Mouse (Mus musculus): ENCODE measurements around the gene Pdcd4. TPM values are rescaled to one million over a fixed set of nuclear protein-coding genes. Genes with fewer than 3 reads are reported as not detected.
A peak's percentile ranks its signal among the peaks of the same experiment; 100 is the strongest.

Gene Pdcd4
- polyA plus RNA-seq, 1 experiment from 2014 or later = 111 TPM

DNA sequence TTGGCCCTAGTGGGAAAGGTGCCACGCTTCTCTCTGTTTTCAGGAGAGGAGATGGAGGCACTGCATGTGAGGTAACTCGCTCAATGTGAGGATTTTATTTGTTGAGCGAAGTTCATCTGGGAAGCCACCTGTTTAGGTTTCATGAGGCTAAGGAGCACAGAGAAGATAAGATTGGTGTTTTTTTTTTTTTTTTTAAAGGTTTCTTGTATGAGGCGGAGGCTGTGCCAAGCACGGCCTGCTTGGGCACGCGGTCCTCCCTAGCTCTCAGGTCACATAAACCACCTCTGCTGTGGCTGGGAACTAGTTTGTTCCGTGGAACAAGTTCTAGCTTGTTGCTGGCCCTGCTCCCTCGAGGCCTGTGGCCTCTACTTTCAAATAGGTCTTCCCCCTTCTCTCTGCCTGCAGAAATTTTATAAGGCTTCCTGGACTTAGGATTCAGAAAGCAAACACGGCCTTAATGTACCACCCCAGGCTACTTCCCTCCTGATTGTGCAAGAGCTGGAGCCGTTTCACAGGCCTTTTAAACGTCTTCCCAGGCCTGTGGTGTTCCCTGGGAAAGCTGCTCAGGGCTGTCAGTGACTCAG is 2.6 kb downstream of the Pdcd4 start:
- Histone ChIP-seq H3K9me3 (no peaks in the 10 kb centered on the region), H3K36me3 (replicated peaks) (no peaks in the 10 kb centered on the region), H3K4me1 (peaks cover 2% of the 10 kb centered on the region), H3K27me3 (no peaks in the 10 kb centered on the region), H3K27ac (no peak overlapping the region), H3K4me2 (no peak overlapping the region), H3K9ac (no peak overlapping the region), H3K4me3 (replicated peaks) (no peak overlapping the region)
- ATAC-seq (ENCODE audit: low FRiP score) = no peak
- WGBS = 86% methylated on average over 12 of the region's 12 CpGs

DNA sequence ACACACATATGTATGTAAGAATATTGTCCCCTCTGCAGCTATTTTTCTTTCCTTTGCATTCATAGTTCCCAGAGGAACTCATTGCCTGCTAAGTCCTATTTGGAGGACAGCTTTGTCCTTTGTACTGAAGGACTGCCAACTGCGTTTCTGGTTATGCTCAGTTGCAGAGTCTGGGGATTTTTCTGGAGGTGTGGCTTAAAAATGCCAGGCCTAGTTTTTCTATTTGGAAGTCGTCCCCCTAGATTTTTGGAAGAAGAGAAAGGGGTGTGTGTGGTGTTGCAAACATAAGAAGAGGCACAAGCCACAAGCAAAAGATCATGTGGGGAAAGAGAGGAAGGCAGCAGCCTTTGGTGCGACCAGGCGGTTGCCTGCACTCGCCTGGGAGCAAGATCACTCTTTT is 6.0 kb downstream of the Pdcd4 start:
- ATAC-seq (ENCODE audit: low FRiP score) = no peak
- no peak overlapping the region for H3K4me2 ChIP-seq
- no peak overlapping the region for H3K4me3 ChIP-seq (replicated peaks)
- H3K27me3 ChIP-seq = peaks cover 7% of the 10 kb centered on the region; the same call in 1 of the 2 replicates
- no peaks in the 10 kb centered on the region for H3K36me3 ChIP-seq (replicated peaks)
- no peaks in the 10 kb centered on the region for H3K9me3 ChIP-seq
- no peak overlapping the region for H3K27ac ChIP-seq
- peaks cover 6% of the 10 kb centered on the region for H3K4me1 ChIP-seq
- 82% methylated on average over 5 of the region's 5 CpGs for WGBS
- H3K9ac ChIP-seq = no peak overlapping the region

DNA sequence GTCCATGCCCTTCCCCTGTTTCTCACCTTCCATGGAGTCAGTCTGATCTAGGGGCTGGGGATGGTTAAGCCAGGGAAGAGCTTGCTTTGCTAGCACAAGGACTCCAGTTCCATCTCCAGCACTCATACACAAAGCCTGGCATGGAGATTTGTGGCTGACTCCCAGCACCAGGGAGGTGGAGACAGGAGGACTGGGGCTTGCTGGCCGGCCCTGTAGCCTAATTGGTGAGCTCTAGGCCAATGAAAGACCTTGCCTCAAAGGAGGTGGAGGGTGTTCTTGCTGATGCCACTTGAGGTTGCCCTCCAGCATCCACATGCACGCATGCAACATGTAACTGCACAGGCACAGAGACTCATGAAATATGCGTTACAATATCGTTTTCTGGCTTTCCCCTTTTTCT is 6.5 kb downstream of the Pdcd4 start:
- no peak overlapping the region for H3K4me2 ChIP-seq
- no peak overlapping the region for H3K4me3 ChIP-seq (replicated peaks)
- H3K9ac ChIP-seq = no peak overlapping the region
- no peaks in the 10 kb centered on the region for H3K9me3 ChIP-seq
- no peak overlapping the region for H3K27ac ChIP-seq
- H3K27me3 ChIP-seq = peaks cover 7% of the 10 kb centered on the region; the same call in 1 of the 2 replicates
- peaks cover 6% of the 10 kb centered on the region for H3K4me1 ChIP-seq
- WGBS = 78% methylated on average over 4 of the region's 4 CpGs
- no peaks in the 10 kb centered on the region for H3K36me3 ChIP-seq (replicated peaks)
- no peak for ATAC-seq (ENCODE audit: low FRiP score)

DNA sequence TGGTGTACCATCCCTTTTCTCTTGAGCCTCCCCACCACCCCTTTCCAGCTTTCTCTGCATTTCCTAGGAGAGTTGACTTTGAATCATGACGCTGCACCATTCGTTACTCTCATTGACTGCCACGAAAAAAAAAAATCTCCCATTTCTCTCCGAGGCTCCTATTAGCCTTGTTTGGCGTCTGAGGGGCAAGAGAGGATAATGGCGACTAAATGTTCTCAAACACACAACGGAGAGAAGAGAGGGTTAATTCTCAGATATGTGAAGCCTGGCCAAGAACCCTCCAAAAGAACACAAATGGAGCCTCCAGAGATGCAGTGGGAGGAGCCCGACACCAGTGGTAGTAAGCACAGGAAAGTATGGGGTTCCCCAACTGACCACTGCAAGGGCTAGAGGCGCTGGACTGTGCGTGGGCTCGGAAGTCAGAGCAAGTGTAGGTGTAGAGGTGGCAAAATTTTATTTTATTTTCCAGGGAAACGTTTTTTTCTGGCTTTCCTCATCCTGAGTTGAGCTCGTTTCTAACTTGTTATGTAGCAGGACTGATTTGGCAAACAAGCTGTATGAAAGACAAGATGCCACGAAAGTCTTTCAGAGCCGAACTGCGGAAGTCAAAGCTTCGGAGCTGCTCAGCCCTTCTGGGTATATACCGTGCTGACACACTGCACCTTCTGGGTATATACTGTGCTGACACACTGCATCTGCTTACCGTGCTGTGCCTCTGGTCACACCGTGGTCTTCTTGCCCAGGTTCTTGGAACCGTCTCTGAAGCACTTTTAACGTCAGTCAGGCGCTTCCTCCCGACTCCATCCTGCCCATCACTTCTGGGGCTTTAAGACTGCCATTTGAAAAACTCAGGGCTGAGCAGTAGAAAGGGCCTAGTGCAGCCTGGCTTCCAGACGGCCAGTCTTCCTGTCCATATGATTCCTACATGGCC is 7.2 kb downstream of the Pdcd4 start:
- H3K27ac ChIP-seq = no peak overlapping the region
- H3K9me3 ChIP-seq = no peaks in the 10 kb centered on the region
- no peak for ATAC-seq (ENCODE audit: low FRiP score)
- 86% methylated on average over 25 of the region's 25 CpGs for WGBS
- H3K36me3 ChIP-seq (replicated peaks) = no peaks in the 10 kb centered on the region
- no peak overlapping the region for H3K4me2 ChIP-seq
- peaks cover 6% of the 10 kb centered on the region for H3K4me1 ChIP-seq
- peaks cover 7% of the 10 kb centered on the region; the same call in 1 of the 2 replicates for H3K27me3 ChIP-seq
- no peak overlapping the region for H3K4me3 ChIP-seq (replicated peaks)
- no peak overlapping the region for H3K9ac ChIP-seq

DNA sequence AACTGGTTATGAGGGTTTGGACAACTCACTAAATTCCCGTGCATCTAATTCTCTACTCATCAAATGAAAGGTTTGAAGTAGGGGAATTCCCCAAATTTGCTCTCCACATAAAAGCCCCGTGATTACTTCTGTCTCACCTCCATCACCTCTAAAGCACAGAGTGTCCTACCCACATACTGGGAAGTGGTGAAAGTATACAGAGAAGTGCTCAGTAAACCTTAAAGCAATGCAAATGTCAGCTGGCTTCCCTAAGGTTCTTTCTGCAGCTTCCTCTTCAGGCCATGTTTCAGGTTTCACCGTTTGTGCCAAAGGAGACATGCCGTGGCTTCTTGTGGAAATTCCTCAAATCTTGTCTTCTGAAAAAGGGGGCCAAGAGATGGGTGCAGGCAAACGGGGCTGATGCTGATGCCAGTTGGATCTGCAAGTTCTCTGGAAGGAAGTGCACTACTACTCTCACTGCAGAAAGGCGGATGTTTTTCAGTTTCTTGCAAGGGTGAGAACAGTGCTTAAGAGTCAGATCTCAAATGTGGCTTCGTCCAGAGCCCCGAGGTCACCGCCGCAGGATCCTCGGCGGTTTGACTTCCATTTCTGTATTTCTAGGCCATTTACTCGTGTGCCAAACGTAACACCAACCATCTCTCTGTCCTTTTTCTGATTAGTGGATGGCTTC is 8.0 kb downstream of the Pdcd4 start:
- H3K36me3 ChIP-seq (replicated peaks) = no peaks in the 10 kb centered on the region
- WGBS = 91% methylated on average over 14 of the region's 14 CpGs

DNA sequence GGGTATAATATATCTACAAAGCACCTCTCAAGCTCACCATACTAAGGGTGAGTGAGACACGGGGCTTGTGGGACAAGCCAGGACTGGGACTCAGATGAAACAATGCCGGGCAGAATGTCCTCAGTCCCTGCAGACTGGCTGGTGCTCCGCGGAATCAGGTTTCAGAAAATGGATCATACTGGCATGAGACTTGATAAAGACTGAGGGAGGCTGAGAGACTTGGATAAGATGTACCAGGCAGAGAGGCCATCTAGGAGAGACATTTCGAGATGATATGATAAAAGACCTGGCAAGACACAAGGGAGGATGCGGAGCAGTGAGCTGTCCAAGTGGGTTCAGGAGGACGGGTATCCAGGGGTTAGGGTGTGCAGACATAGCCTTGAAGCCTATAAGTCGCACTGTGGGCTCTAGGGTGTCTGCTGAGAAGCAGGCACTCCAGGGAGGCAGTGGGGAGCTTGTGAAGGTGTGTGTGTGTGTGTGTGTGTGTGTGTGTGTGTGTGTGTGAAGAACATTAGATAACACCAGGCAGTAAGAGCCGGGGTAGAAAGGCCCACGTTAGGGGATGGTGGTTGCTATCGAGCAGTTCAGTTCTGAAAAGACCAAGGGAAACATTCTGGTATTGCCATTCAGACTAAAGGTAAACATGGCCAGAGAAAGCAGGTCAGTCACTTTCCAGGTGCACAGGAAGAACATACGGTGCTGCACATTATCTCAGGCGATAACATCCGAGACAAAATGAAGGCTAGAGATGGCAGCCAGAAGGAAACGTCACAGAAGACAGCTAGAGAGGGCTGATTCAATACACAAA is 10.1 kb downstream of the Pdcd4 start:
- peak overlapping the region; percentile 68; the same call in 1 of the 2 replicates for H3K27ac ChIP-seq
- 68% methylated on average over 15 of the region's 15 CpGs for whole genome bisulfite sequencing

More for the DNA sequence above, 8.0 kb downstream of the Pdcd4 start:
- H3K27me3 ChIP-seq = peaks cover 7% of the 10 kb centered on the region; the same call in 1 of the 2 replicates
- H3K9me3 ChIP-seq = no peaks in the 10 kb centered on the region
- ATAC-seq (ENCODE audit: low FRiP score) = no peak
- no peak overlapping the region for H3K4me3 ChIP-seq (replicated peaks)
- peaks cover 14% of the 10 kb centered on the region for H3K4me1 ChIP-seq
- H3K4me2 ChIP-seq = no peak overlapping the region
- no peak overlapping the region for H3K9ac ChIP-seq
- no peak overlapping the region for H3K27ac ChIP-seq

DNA sequence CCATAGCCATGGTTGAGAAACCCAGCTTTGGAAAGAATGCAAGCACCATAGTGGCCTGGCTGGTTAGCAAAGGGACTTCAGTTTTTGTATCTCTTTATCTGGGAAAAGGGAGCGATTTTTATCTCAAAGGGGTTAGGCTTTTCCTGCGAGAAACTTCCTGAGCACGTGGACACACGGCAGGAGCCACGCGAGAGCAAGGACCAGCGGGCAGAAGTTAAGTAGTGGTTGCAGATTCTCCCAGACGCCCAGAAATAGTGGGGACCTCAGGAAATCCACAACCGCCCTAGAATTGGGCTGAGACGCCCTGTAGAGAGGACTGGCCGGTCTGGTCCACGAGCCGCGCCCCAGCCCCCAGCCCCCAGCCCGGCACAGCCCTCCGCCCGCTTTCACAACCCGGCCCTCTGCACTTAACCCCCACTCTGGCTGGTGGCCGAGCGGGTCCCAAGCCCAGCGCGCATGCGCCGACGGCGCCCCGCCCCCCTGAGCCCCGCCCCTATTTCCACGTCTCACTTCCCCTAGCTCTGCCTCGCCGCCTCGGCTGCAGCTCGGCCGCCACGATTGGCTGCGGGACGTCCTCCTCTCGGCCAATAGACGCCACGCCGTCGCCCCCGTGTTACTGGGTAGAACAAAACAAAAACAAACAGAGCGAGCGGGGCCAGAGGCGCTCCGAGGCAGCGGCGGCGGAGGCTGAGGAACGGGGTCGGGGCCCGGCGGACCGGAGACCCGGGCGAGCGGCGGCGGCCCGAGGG is 10.9 kb downstream of the Pdcd4 start:
- Histone ChIP-seq H3K36me3 (replicated peaks) (no peaks in the 10 kb centered on the region), H3K9me3 (no peaks in the 10 kb centered on the region), H3K4me1 (peaks cover 17% of the 10 kb centered on the region), H3K4me3 (replicated peaks) (peak overlapping the region; percentile 98), H3K27me3 (peaks cover 7% of the 10 kb centered on the region; the same call in 1 of the 2 replicates), H3K9ac (peak overlapping the region; percentile 92), H3K27ac (peak overlapping the region; percentile 91), H3K4me2 (peak overlapping the region; percentile 68)
- under 1% methylated on average over 58 of the region's 61 CpGs for WGBS
- ATAC-seq (ENCODE audit: low FRiP score) = peak; percentile 99

More for the DNA sequence above, 10.1 kb downstream of the Pdcd4 start:
- Histone ChIP-seq H3K9ac (peak overlapping the region; percentile 92), H3K4me3 (replicated peaks) (peak overlapping the region; percentile 98), H3K4me2 (peak overlapping the region; percentile 68), H3K27me3 (peaks cover 7% of the 10 kb centered on the region; the same call in 1 of the 2 replicates), H3K36me3 (replicated peaks) (no peaks in the 10 kb centered on the region), H3K9me3 (no peaks in the 10 kb centered on the region), H3K4me1 (peaks cover 17% of the 10 kb centered on the region)
- ATAC-seq (ENCODE audit: low FRiP score) = no peak

DNA sequence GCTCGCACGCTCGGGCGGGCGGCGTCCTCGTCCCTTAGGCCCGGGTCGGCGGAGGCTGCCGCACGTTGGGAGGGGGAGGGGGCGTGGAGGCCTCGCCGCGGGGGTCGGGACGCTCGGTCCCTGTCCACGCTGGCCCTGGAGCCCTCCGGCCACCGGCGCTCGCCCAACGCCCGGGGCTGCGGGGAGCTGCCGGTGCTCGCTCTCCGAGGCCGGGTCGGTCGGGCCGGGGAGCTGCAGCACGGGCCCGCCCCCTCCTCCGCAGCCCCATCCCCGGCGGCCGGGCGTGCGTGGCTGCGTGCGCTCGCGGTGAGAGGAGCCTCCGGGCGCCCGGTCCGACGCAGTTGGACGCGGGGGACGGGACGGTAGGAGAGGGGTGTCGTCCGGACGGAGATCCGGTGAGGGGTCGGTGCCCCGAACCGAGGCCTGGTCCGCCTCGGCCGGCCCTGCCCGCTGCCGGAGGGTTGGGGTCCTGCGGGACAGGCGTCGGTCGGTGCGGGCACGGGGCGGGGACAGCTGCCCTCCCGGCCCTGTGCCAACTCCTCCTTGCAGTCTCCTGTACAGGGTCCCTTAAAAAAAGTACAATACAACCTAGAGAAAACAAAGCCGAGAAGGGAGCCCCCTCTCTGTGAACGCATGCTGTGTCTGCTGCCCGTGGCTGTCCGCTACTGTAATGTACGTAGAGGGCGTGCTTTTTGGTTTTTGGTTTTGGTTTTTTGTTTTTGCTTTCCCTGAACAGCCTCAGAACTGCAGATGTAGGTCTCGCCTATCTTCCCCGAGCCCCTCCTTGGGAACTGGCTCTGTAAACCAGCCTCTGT is 11.7 kb downstream of the Pdcd4 start:
- H3K27me3 ChIP-seq = peaks cover 7% of the 10 kb centered on the region; the same call in 1 of the 2 replicates
- H3K9me3 ChIP-seq = no peaks in the 10 kb centered on the region
- H3K27ac ChIP-seq = peak overlapping the region; percentile 91
- peak overlapping the region; percentile 98 for H3K4me3 ChIP-seq (replicated peaks)
- under 1% methylated on average over 66 of the region's 83 CpGs for WGBS
- peak overlapping the region; percentile 92 for H3K9ac ChIP-seq
- ATAC-seq (ENCODE audit: low FRiP score) = peak; percentile 69
- H3K36me3 ChIP-seq (replicated peaks) = no peaks in the 10 kb centered on the region
- peak overlapping the region; percentile 68 for H3K4me2 ChIP-seq
- peaks cover 17% of the 10 kb centered on the region for H3K4me1 ChIP-seq

DNA sequence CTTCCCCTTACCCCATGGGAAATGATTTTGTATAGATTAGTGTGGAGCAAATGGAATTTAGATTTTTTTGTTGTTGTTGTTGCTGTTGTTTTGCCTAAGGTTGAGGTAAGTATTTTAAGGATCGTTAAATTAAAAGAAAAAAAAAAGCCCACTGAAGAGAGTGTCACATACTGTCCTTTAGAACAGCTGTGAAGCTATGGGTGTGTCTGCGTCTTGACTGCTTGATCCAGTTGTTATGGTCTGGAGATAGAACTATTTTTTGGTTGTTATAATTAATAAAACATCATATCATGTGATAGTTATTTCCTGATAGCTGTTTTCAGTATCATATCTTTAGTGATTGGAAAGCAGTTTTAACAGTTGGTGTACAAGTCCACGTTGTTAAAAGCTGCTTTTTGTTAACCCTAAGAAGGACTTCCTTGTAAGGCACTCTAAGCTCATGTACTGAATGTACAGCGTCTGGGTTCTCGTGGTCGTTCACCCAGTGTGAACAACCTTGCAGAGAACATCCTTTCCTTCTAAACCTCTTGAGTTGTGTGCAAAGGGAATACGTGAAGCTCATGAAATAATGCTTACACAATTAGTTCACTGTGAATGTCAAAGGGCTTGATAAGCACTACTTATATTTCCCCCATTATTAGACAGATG is 12.9 kb downstream of the Pdcd4 start:
- H3K4me2 ChIP-seq = peak overlapping the region; percentile 68
- H3K4me3 ChIP-seq (replicated peaks) = peak overlapping the region; percentile 98
- no peak for ATAC-seq (ENCODE audit: low FRiP score)
- H3K27ac ChIP-seq = no peak overlapping the region
- no peak overlapping the region for H3K9ac ChIP-seq
- H3K9me3 ChIP-seq = no peaks in the 10 kb centered on the region
- peaks cover 17% of the 10 kb centered on the region for H3K4me1 ChIP-seq
- H3K27me3 ChIP-seq = peaks cover 7% of the 10 kb centered on the region; the same call in 1 of the 2 replicates
- WGBS = 73% methylated on average over 7 of the region's 7 CpGs
- H3K36me3 ChIP-seq (replicated peaks) = peaks cover 9% of the 10 kb centered on the region

DNA sequence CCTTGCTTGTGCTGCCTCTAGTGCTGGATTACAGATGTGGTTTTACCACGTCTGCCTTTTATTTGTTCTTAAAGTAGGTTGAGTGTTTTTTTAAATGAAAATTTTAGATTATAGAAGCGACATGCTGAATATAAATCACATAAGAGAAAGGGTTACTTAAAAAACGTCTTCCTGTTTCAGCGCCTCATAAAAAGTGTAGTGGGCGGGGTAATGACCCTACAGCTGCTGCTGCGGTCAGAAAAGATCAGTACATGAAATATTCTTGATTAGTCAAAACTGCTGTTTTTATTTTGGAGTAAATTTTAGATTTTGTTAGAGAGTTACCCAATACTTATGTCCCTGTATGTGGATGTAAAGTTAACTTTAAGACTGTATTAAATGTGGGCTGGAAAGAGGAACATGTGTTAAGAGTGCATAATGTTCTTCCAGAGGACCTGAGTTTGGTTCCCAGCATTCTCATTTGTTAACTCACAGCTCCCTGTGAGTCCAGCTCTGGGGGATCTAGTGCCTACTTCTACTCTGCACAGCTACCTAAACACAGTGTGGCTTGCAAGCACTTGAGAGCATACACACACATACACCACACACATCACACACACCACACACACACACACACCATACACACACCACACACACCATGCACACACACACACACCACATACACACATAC is 14.1 kb downstream of the Pdcd4 start:
- no peak overlapping the region for H3K27ac ChIP-seq
- H3K4me3 ChIP-seq (replicated peaks) = no peak overlapping the region
- 0 out of 2 replicates have a peak, but pooled peaks cover 5% of the 10 kb centered on the region for H3K27me3 ChIP-seq
- H3K9me3 ChIP-seq = no peaks in the 10 kb centered on the region
- H3K9ac ChIP-seq = no peak overlapping the region
- ATAC-seq (ENCODE audit: low FRiP score) = no peak
- peaks cover 11% of the 10 kb centered on the region for H3K36me3 ChIP-seq (replicated peaks)
- 75% methylated on average over 6 of the region's 6 CpGs for WGBS
- H3K4me1 ChIP-seq = peaks cover 17% of the 10 kb centered on the region
- H3K4me2 ChIP-seq = no peak overlapping the region

Data from forebrain, embryonic 12.5 days (tissue).